Mouse (Mus musculus): ENCODE measurements around the gene Slc22a22.

DNA sequence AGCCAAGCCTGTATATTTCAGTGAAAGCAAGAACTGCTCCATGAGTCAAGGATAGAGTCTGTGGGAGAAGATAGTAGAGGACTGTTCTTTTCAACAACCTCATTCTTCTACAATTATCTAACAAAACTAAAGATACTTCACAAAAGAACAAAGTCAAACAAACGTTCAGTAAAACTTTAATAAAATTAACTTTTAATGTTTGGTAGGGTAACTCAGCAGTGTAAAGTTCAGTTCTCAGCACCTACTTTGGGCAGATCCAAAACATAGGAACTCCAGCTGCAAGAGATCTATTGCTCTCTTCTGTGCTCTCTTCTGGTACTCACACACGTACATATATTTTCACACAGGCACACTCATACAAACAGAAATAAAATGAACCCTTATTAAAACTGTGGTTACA lies 159.4 kb downstream of the Slc22a22 start:
- no peak for TF ChIP-seq POLR2A (IDR thresholded peaks at IDR 0.05; ENCODE audit: control insufficient read depth in 1 of 2, insufficient read depth in 1 of 2, low read depth in 1 of 2, low read length in 2 of 2, poor library complexity in 1 of 2)
- TF ChIP-seq CTCF (IDR thresholded peaks at IDR 0.05 in 2 of 3, conservative IDR thresholded peaks at IDR 0.05 in 1 of 3; ENCODE audit: control insufficient read depth in 1 of 3, insufficient read depth in 1 of 3, low read depth in 2 of 3, low read length in 3 of 3, poor library complexity in 1 of 3, severe bottlenecking in 1 of 3) = no peak
- no peak for TF ChIP-seq UBTF (IDR thresholded peaks at IDR 0.05; ENCODE audit: borderline replicate concordance, insufficient read depth, low read depth, low read length)
- no peak for TF ChIP-seq BHLHE40 (IDR thresholded peaks at IDR 0.05; ENCODE audit: borderline replicate concordance, low read depth, low read length)
- no peak for TF ChIP-seq MAX (IDR thresholded peaks at IDR 0.05; ENCODE audit: low read length)
- no peak for TF ChIP-seq EP300 (IDR thresholded peaks at IDR 0.05; ENCODE audit: low read depth in 1 of 2, low read length in 2 of 2)
